Mouse (Mus musculus): ENCODE measurements around the gene Triobp.

GRCm38 (mm10) chr15:78922700-78923099, 24.8 kb upstream of the Triobp start:
- no peak for TF ChIP-seq CTCF (IDR thresholded peaks at IDR 0.05; ENCODE audit: low read depth)
- no peak for TF ChIP-seq EP300 (IDR thresholded peaks at IDR 0.05; ENCODE audit: low read depth)

Measured in heart, postnatal 0 days (tissue).